Mouse (Mus musculus) intestine, embryonic 15.5 days (tissue): ENCODE data around the gene Mpl. TPM values are rescaled to one million over a fixed set of nuclear protein-coding genes. Genes with fewer than 3 reads are reported as not detected.

Experiments
- ATAC-seq: fragments of 200-750 bp; cut with Nextera tagmentation; 2 replicates; pipeline ENCODE4 v1.8.0; 2017; ENCODE audit warnings: moderate TSS enrichment, moderate library complexity
- H3K27ac ChIP-seq: fragments of 300-500 bp; sonication (generic); 2 replicates; pipeline ENCODE4 v1.5.1; 2015; ENCODE audit warnings: mild to moderate bottlenecking, inconsistent platforms
- H3K27me3 ChIP-seq: fragments of 300-500 bp; sonication (generic); replicated peaks from 2 replicates; pipeline ENCODE4 v1.6.1; 2015; ENCODE audit warnings: inconsistent platforms
- H3K36me3 ChIP-seq: fragments of 300-500 bp; sonication (generic); 2 replicates; pipeline ENCODE4 v1.6.1; 2015; ENCODE audit warnings: inconsistent platforms
- H3K4me1 ChIP-seq: fragments of 300-500 bp; sonication (generic); replicated peaks from 2 replicates; pipeline ENCODE4 v1.6.1; 2015; ENCODE audit warnings: inconsistent platforms
- H3K4me2 ChIP-seq: fragments of 300-500 bp; sonication (generic); replicated peaks from 2 replicates; pipeline ENCODE4 v1.6.1; 2015; ENCODE audit warnings: mild to moderate bottlenecking, inconsistent platforms
- H3K4me3 ChIP-seq: fragments of 300-500 bp; sonication (generic); replicated peaks from 2 replicates; pipeline ENCODE4 v1.5.1; 2015; ENCODE audit warnings: inconsistent platforms
- H3K9ac ChIP-seq: fragments of 300-500 bp; sonication (generic); 2 replicates; pipeline ENCODE4 v1.6.1; 2015; ENCODE audit warnings: inconsistent platforms
- H3K9me3 ChIP-seq: fragments of 300-500 bp; sonication (generic); 2 replicates; pipeline ENCODE4 v1.6.1; 2016; ENCODE audit warnings: inconsistent platforms
- WGBS: fragments of 180-500 bp; shearing (Covaris S2); methylation state at CpG from one replicate; pipeline ENCODE4 v1.1.7; 2015; 5-methylcytosine and 5-hydroxymethylcytosine counted together
- polyA plus RNA-seq: library from polyadenylated mRNA; unstranded; fragments of >200 nt; fragmentation: Nextera tagmentation; extraction: Ambion mirVana; gene quantifications from 2 replicates; pipeline ENCODE4 v1.2.1, GENCODE M21; 2015

The Mpl gene
- polyA plus RNA-seq, 1 experiment from 2014 or later = 0.31 TPM

DNA sequence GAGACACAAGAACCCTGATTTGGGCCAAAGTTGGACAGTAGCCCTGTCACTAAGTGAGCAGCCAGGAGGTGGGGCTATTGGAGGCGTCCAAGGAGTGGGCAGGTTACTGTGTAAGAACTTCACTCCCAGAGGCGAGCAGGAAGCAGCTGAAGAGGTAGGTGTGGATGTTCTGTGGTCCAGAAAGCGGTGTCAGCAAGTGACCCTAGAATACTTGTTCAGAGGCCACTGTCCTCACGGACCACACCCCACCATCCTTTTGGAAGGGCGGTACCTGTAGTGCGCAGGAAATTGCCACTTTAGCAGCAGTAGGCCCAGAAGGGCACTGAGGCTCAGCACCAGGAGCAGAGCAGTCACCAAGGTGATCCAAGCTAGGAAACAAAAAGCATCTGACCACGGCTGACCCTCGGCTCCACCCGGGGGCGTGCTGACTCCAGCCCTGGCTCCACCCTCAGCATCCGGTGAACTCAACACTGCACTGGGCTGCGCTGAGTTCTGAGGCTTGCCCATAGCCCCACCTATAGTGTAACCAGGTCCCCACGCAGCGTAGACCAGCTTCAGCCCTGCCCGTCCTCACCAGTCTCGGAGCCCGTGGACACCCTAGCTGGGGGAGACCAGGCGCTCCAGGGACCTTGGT is 11.4 kb downstream of the Mpl start:
- 23% methylated on average over 18 of the region's 18 CpGs for WGBS
- Histone ChIP-seq H3K9me3 (no peaks in the 10 kb centered on the region), H3K27me3 (no peaks in the 10 kb centered on the region), H3K4me3 (peak overlapping the region; percentile 40), H3K27ac (no peak overlapping the region), H3K4me1 (peaks cover 15% of the 10 kb centered on the region), H3K9ac (peak overlapping the region; percentile 46; the same call in 1 of the 2 replicates), H3K36me3 (no peaks in the 10 kb centered on the region), H3K4me2 (peak overlapping the region; percentile 88)
- peak; percentile 77 for ATAC-seq

- H3K27ac ChIP-seq = no peak overlapping the region
- H3K4me1 ChIP-seq = peaks cover 15% of the 10 kb centered on the region
- ATAC-seq = no peak
- H3K9ac ChIP-seq = no peak overlapping the region
- no peaks in the 10 kb centered on the region for H3K36me3 ChIP-seq
- H3K4me2 ChIP-seq = no peak overlapping the region
- no peak overlapping the region for H3K4me3 ChIP-seq
- no peaks in the 10 kb centered on the region for H3K9me3 ChIP-seq
- H3K27me3 ChIP-seq = no peaks in the 10 kb centered on the region
- WGBS = 84% methylated on average over 10 of the region's 10 CpGs
Observed at GRCm38 (mm10) chr4:118445088-118445487, 12.2 kb downstream of the Mpl start.

DNA sequence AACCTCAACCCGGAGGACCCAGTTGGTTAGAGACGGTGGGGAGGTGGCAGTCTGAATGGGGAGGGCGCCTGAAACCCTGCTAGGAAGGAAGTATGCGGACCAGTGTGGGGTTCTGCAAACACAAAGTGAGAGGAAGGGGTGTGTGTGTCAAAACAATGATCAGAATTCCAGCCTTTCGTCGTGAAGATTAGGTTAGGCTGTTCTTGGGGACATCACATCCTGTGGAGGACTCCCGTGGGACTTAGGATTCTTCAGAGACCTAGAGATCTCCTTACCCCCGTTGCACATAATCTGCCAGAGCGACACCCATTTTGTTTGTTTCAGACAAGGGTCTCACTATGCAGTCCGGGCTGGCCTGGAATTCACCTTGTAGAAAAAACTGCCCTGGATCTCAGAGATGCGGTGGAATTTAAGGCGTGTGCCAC is 19.5 kb downstream of the Mpl start:
- peak; percentile 36; the same call in 1 of the 2 replicates for ATAC-seq
- Histone ChIP-seq H3K27me3 (no peaks in the 10 kb centered on the region), H3K36me3 (peaks cover 16% of the 10 kb centered on the region), H3K27ac (peak overlapping the region; percentile 83), H3K4me3 (peak overlapping the region; percentile 67), H3K4me2 (peak overlapping the region; percentile 97), H3K9me3 (no peaks in the 10 kb centered on the region), H3K9ac (peak overlapping the region; percentile 41), H3K4me1 (peaks cover 28% of the 10 kb centered on the region)
- WGBS = 6% methylated on average over 12 of the region's 12 CpGs

DNA sequence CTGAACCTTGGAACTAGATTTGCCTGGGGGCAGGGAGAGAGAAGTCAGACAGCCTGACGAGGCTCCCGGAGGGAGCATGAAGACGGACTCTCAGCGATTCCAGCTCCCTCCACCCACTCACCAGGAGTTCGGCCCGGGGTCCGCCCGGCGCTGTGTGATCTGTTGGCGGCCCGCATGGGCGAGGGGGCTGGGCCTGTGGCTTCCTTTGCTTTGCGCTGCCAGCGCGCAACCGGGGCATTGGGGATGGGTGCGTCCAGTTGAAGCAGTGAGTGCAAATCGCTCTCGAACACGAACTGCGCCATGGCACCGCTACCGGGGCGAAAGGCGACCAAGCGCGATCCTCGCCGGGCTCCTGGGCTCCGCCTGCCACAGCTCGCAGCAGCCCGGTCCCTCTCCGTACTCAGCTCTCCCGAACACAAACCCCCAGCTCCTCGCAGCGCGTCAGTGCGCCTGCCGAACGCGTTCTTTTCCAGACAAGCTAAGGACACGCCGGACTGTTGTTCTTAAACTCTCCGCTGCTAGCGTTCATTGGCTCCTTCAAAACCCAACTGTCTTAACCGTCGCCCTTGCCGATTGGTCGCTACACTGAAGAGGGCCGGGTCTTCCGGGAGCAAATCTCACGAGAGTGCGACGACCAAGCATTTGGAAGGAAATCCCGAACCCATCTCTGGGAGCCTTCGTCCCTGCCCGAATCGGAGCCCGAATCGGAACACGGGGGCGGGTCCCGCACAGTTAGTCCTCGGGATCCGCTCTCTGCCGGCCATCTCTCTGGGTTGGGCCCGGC is 20.3 kb downstream of the Mpl start, which contains the start of gene Cdc20:
TSS of gene Cdc20 (minus strand) at position 533 of the 784 bp plus-strand sequence.
- H3K4me3 ChIP-seq = peak within 1 kb of the TSS; percentile 67
- ATAC-seq = peak; percentile 96
- H3K4me1 ChIP-seq = peaks cover 29% of the 10 kb centered on the region
- H3K27ac ChIP-seq = peak within 1 kb of the TSS; percentile 83
- peak within 1 kb of the TSS; percentile 97 for H3K4me2 ChIP-seq
- WGBS = under 1% methylated on average over 67 of the region's 67 CpGs
- H3K9ac ChIP-seq = peak within 1 kb of the TSS; percentile 68
- no peaks in the 10 kb centered on the region for H3K27me3 ChIP-seq
- peaks cover 23% of the 10 kb centered on the region for H3K36me3 ChIP-seq
- H3K9me3 ChIP-seq = no peaks in the 10 kb centered on the region

GRCm38 (mm10) chr4:118432332-118432731 is 25.0 kb downstream of the Mpl start:
- peaks cover 48% of the 10 kb centered on the region for H3K4me1 ChIP-seq
- 0 out of 2 replicates have a peak overlapping the region, but pooled peaks have one; percentile 33 for H3K27ac ChIP-seq
- H3K9ac ChIP-seq = no peak overlapping the region
- no peak overlapping the region for H3K4me2 ChIP-seq
- no peaks in the 10 kb centered on the region for H3K9me3 ChIP-seq
- H3K4me3 ChIP-seq = no peak overlapping the region
- no peaks in the 10 kb centered on the region for H3K27me3 ChIP-seq
- peaks cover 39% of the 10 kb centered on the region for H3K36me3 ChIP-seq
- 69% methylated on average over 8 of the region's 8 CpGs for WGBS
- ATAC-seq = no peak

- Histone ChIP-seq H3K27ac (peak overlapping the region; percentile 93), H3K4me3 (peak overlapping the region; percentile 89), H3K9ac (peak overlapping the region; percentile 34), H3K4me2 (peak overlapping the region; percentile 85), H3K27me3 (no peaks in the 10 kb centered on the region), H3K36me3 (peaks cover 35% of the 10 kb centered on the region), H3K9me3 (no peaks in the 10 kb centered on the region), H3K4me1 (peaks cover 36% of the 10 kb centered on the region)
- peak; percentile 26; the same call in 1 of the 2 replicates for ATAC-seq
- WGBS = 48% methylated on average over 7 of the region's 7 CpGs
Observed at GRCm38 (mm10) chr4:118429215-118429895, 28.0 kb downstream of the Mpl start.

DNA sequence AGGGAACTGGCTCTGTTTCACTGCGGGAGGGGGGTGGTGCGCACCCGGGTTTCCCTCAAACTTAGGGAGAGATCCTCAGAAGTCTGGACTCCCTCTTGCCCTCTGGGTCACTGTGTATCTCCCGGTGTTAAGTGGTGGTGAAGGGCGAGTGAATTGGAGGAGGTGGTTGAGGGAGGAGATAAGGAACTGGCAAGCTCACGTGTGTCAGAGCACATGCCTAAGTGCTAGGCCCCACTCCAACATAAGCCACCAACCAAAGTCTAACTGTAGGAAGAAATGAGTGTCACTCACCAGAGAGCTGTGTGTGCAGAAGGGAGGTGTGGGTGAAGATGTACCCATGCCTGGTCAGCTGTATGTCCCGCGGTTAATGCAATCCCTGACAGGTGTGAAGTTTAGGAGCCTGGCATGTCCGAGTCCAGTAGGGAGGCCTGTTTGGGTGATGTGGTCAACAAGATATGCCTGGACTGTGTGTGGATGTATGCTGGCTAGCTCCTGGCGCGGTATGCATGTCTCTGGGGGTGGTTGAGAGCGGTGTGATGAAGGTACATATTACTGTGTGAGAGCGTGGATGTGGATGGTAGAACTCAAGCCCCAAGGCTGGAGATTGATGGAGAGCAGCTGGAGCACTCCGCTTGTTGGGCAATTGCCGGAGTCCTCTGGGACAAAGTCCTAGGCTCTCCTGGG is 28.6 kb downstream of the Mpl start:
- no peaks in the 10 kb centered on the region for H3K27me3 ChIP-seq
- peaks cover 30% of the 10 kb centered on the region for H3K36me3 ChIP-seq
- H3K27ac ChIP-seq = peak overlapping the region; percentile 93
- no peaks in the 10 kb centered on the region for H3K9me3 ChIP-seq
- peak overlapping the region; percentile 89 for H3K9ac ChIP-seq
- peak overlapping the region; percentile 85 for H3K4me2 ChIP-seq
- peaks cover 31% of the 10 kb centered on the region for H3K4me1 ChIP-seq
- 26% methylated on average over 15 of the region's 15 CpGs for WGBS
- H3K4me3 ChIP-seq = peak overlapping the region; percentile 89
- ATAC-seq = peak; percentile 59

GRCm38 (mm10) chr4:118427768-118428451 is 29.4 kb downstream of the Mpl start, which contains the start of gene Elovl1:
TSS of gene Elovl1 (plus strand) at chr4:118428093.
- peaks cover 28% of the 10 kb centered on the region for H3K4me1 ChIP-seq
- peak within 1 kb of the TSS; percentile 89 for H3K9ac ChIP-seq
- peak; percentile 97 for ATAC-seq
- peaks cover 23% of the 10 kb centered on the region for H3K36me3 ChIP-seq
- no peaks in the 10 kb centered on the region for H3K9me3 ChIP-seq
- WGBS = under 1% methylated on average over 26 of the region's 31 CpGs
- H3K4me2 ChIP-seq = peak within 1 kb of the TSS; percentile 85
- peak within 1 kb of the TSS; percentile 93 for H3K27ac ChIP-seq
- H3K27me3 ChIP-seq = no peaks in the 10 kb centered on the region
- peak within 1 kb of the TSS; percentile 89 for H3K4me3 ChIP-seq

DNA sequence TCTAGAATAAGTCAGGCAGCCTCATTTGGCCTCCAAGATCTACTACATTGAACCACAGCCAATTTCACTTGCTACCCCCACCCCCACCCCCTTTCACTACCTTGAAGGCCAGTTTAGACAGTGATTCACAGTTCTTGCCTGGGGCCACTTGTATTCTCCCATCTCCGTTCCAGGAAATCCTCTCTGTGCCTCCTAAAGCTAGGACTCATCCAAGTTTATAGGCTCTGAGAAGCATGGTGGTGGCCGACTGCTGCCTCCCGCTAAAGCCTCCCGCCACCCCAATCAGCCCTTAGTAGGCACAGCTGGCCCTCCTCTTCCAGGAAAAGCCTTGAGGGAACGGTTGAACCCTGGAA is 29.9 kb downstream of the Mpl start:
- H3K27me3 ChIP-seq = no peaks in the 10 kb centered on the region
- peak; percentile 15; the same call in 1 of the 2 replicates for ATAC-seq
- WGBS = under 1% methylated on average over 5 of the region's 5 CpGs

GRCm38 (mm10) chr4:118425374-118425773 is 31.9 kb downstream of the Mpl start:
- Histone ChIP-seq H3K4me3 (no peak overlapping the region), H3K9ac (no peak overlapping the region), H3K4me2 (no peak overlapping the region), H3K27ac (no peak overlapping the region), H3K27me3 (no peaks in the 10 kb centered on the region), H3K4me1 (peaks cover 24% of the 10 kb centered on the region), H3K36me3 (peaks cover 5% of the 10 kb centered on the region; the same call in 1 of the 2 replicates), H3K9me3 (no peaks in the 10 kb centered on the region)
- WGBS = 97% methylated on average over 1 of the region's 1 CpGs
- ATAC-seq = no peak

More for the DNA sequence above, 29.9 kb downstream of the Mpl start:
- peak overlapping the region; percentile 62 for H3K9ac ChIP-seq
- peak overlapping the region; percentile 93 for H3K27ac ChIP-seq
- peak overlapping the region; percentile 89 for H3K4me3 ChIP-seq
- H3K36me3 ChIP-seq = peaks cover 19% of the 10 kb centered on the region
- peaks cover 27% of the 10 kb centered on the region for H3K4me1 ChIP-seq
- no peaks in the 10 kb centered on the region for H3K9me3 ChIP-seq
- H3K4me2 ChIP-seq = peak overlapping the region; percentile 85

- no peak overlapping the region for H3K27ac ChIP-seq
- ATAC-seq = no peak
- H3K4me2 ChIP-seq = no peak overlapping the region
- no peaks in the 10 kb centered on the region for H3K9me3 ChIP-seq
- no peak overlapping the region for H3K4me3 ChIP-seq
- H3K36me3 ChIP-seq = peaks cover 4% of the 10 kb centered on the region; the same call in 1 of the 2 replicates
- H3K27me3 ChIP-seq = no peaks in the 10 kb centered on the region
- no peak overlapping the region for H3K9ac ChIP-seq
- H3K4me1 ChIP-seq = peaks cover 17% of the 10 kb centered on the region
- WGBS = 63% methylated on average over 4 of the region's 4 CpGs
Observed at GRCm38 (mm10) chr4:118424541-118425160, 32.7 kb downstream of the Mpl start.
